Mouse (Mus musculus): Measurements from ENCODE around the gene Atg5.

Atg5 gene

DNA sequence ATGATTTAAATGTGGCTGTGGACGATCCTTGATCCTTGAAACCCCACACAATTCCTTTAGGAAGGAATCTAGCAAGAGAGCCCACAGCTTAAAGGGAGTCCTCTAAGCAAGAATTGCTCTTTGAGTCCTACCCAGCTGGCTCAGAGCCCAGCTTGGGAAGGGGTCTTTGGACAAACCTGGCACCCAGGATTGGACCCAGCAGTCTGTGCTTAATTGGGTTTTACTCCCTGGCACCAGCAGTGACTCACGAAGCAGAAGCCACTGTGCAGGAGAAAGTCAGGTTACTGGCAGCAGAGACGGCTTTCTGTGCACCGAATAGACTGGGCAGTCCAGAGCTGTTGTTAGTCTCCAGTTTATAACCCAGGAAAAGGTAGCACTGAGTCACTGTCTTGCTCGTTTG, 117.1 kb downstream of the Atg5 start:
- in situ Hi-C loops (cut with MboI): no loop called here

DNA sequence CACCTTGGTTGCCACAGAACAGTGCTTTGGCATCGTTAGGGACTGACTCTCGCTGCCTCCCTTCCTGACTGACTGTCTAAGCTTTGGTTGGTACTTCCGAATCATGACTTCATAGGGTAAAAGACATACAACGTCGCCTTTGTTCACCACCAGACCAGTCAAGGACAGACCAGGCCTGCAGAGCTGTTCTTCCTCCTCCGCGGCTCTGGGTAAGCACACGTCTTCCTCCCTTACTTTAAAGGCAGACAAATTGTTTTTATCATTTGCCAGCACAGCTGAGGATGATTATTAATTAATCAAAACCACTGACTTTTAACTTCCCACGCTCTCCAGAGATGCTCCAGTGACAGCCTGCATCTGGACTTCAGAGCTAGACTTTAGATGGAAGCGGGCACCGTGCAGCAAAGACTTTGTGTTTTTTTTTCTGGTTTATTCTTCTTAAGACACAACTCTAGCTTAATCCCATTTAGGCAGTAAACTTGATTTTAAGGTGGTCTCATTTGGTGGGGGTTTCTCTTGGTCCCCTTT, 120.6 kb downstream of the Atg5 start:
- in situ Hi-C loops (cut with MboI): no loop called here

DNA sequence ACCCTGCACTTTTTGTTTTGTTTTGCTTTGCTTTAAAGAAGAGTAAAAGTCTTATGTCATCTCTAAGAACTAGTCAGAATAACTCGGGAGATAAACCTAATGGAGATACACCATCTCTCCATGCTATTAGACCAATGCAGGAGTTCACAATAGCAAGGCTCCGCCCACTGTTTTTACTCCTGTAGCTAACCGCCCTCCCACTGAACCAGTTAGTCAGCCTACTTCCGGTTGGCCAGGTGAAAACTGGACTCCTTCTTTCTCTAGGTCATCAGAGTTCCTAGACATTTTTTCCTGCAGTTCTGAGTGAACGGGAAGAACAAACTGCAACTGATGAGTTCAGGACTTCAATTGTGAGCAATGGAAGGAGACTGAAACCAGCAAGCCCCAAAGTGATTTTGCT, 122.1 kb downstream of the Atg5 start:
- in situ Hi-C loops (cut with MboI): no loop called here

DNA sequence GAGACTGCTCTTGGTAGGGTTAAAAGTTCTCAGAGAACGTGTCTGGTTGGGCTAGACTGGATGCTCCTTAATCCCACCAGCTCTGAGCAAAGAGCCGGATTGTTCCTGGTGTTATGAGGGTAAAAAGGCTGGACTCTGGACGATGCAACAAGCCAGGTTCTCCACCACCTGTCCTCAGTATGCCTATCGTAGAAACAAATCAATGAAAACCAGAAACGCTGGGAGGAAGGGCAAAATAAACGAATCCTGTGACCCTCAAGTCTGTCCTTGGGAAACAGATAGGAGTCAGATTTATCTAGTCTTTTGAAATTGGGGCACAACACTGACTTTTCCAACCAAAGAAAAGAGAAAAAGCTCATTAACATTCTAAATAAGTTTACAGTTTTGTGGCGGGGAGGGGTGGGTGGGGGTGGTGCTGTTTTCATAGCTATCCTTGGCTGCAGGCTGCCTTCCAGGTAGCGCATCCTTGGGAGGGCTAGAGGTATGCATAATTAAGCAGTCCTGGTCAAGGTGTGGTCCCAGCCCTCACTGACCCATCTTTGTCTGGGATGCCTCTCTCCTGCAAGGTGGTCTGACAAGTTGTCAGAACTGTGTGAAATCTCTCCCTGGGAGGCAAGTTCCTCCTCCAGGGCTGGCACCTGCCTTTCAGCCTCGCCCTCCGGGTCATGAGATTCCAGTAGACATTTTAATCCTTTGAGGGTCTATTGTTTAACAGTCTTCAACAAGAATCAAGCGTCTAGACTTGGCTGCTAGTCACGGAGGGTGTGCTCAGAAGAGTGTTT, 123.5 kb downstream of the Atg5 start:
- in situ Hi-C loops (cut with MboI): no loop called here

- in situ Hi-C loops (cut with MboI): no loop called here
These were observed 124.7 kb downstream of the Atg5 start for GRCm38 (mm10) chr10:44392855-44393254.

- in situ Hi-C loops (cut with MboI): no loop called here
These were observed 132.0 kb downstream of the Atg5 start for GRCm38 (mm10) chr10:44400119-44400518.

- in situ Hi-C loops (cut with MboI): no loop called here
These were observed 132.4 kb downstream of the Atg5 start for GRCm38 (mm10) chr10:44400602-44401001.

GRCm38 (mm10) chr10:44401600-44401999, 133.4 kb downstream of the Atg5 start:
- in situ Hi-C loops (cut with MboI): no loop called here

DNA sequence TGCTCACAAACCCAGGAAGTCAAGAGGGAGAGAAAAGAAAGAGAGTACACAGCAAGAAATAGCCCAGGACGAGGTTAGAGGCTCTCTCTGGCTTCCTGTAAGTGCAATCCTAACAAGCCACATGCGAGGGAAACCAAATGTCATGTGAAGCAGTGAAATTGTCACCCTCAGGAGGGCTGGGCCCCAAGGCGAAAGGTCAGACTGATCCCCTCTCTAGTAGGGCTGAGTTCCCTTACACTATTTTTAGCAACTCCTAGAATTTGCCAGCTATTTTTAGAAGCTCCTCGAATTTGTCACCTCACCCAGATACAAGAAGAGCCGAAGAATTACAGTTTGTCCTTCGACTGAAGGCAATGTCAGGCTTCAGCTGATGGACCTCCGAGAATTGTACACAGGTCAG, 135.3 kb downstream of the Atg5 start:
- in situ Hi-C loops (cut with MboI): no loop called here

DNA sequence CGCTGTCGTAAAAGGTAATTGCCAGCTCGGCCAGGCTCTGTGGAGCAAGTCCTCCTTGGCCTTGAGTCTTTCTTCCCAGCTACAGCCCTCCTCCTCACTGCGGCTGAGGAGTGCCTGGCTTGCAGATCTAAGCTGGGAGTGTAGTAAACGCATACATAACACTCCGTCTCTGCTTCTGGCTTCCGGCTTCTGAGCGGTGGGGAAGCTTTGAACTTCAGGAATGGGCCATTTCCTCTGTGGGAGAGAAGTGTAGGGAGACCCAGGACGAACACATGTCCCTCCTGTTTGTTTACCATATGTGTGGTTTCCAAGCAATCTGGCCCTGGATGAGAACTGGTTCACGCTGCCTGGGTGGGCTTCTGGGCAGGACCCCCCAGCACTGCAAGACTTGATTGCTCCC, 140.9 kb downstream of the Atg5 start:
- in situ Hi-C loops (cut with MboI): no loop called here

DNA sequence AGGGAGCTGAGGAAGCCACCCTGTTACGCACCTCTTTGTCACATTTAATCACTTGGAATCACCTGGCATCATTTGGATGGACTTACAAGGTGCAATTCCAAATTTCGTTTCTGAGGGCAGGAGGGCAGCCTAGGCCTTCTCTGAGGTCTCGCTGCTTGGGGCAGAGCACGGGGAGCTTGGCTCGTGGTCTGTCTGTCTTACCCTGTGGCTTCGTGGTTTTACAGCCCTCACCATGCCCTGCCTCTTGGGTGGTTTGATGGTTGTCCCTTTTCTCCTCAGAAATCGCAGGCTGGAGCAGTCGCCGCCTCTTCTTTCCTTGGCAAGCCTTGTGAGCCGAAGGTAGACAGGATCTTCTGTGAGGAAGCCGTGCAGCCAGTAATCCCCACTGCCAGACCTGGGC, 141.8 kb downstream of the Atg5 start:
- in situ Hi-C loops (cut with MboI): no loop called here

Measured in mature B cell (primary cell).